Mouse (Mus musculus) Muller cell, postnatal 12 days (primary cell): ENCODE data around the gene Fbn1.
A peak's percentile ranks its signal among the peaks of the same experiment; 100 is the strongest.

ENCODE experiments used
- DNase-seq: peaks from one replicate; pipeline ENCODE4 v3.0.0-alpha.2; 2015; ENCODE audit errors: inconsistent ontology term

The Fbn1 gene

DNA sequence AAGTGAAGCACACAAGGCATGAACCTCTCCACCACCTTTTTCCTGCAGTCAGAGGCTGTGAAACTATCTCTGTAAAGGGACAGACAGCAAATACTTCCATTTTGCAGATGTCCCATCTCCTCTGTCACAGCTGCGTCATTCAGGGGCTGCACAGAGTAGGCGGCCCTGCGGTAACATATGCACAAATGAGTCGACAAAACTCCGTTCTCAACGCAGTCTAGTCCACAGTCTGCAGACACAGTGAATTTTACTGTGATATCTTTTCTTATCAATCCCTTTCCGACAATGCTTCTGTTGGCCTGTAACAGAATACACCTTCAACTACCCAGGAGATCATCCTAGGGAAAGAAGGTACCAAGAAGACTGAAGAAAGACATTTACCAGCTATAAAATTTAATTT lies 9.6 kb downstream of the Fbn1 start:
- no peak for DNase-seq

GRCm38 (mm10) chr2:125496696-125497095 lies 11.1 kb downstream of the Fbn1 start:
- peak; percentile 58 for DNase-seq

GRCm38 (mm10) chr2:125494831-125495812 lies 12.7 kb downstream of the Fbn1 start:
- no peak for DNase-seq

DNA sequence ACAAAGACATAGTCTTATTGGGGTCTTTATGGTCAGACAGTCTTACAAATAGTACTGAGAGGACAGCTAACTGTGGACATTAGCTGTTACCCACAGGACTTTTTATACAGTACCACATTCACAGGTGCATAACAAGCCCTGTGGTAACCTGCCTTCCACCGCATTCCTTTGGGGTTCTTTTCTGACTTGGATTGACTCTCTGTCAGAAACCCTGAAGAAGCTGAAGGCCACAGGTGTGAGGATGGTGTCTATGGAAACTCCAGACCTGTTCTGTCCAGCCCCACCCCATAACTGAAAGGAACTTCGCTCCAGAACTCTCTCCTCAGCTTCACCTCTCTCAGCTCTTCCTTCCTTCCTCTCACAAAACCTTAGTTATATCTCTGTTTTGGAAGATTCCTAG lies 13.5 kb downstream of the Fbn1 start:
- DNase-seq = no peak

GRCm38 (mm10) chr2:125492050-125492900 lies 15.5 kb downstream of the Fbn1 start:
- no peak for DNase-seq

DNA sequence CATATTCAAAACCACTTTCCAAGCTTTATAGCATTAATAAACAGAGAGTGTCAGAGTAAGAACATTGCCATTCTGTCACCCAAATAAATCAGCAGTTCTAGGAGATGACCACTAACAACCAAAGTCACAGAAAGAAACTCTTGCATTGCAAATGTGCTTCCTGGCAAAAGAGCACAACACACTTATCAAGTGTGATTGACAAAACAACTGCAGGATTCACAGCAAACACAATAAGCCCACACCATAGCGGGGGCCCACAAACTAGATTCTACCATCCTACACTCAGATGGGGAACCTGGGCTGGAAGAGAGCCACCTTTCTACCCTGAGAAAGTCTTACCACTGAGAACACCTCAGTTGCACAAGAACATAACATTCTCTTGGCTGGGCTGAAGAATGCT lies 17.8 kb downstream of the Fbn1 start:
- DNase-seq = no peak

DNA sequence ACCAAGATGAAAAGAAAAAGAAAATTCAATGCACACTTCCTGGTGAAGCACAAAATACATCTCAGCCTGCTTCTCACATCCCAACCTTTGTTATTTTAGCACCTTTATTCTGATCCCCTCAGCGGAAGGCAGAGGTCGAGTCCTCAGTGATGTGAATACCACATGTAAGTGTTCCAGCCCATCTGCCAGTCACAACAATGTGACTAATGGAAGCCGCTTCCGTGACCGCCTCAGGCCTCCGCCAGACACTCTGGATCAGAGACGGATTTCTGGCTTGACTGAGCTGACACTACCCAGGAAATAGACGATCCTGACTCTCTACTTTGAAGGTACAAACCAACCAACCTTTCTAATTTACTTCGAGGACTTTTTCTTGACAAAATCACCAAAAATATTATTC lies 22.9 kb downstream of the Fbn1 start:
- no peak for DNase-seq

DNA sequence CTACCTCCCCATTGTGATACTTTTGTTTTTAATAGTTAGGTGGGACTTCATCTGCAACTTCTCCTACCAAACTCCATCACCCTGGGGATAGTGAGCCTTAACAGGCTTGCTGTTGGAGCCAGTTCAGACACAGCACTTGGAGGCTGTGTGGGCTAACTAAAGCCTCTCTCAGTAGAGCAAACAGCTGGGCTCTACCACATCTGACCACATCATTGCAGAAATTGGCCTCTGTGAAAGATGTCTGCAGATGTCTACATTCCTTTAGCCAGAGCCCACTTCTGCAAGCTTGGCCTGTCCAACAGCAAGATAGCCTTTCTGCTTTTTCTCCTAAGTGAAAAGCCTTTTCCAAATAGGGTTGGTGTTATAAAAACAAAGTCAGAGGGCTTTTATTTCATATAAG lies 23.6 kb downstream of the Fbn1 start:
- no peak for DNase-seq

DNA sequence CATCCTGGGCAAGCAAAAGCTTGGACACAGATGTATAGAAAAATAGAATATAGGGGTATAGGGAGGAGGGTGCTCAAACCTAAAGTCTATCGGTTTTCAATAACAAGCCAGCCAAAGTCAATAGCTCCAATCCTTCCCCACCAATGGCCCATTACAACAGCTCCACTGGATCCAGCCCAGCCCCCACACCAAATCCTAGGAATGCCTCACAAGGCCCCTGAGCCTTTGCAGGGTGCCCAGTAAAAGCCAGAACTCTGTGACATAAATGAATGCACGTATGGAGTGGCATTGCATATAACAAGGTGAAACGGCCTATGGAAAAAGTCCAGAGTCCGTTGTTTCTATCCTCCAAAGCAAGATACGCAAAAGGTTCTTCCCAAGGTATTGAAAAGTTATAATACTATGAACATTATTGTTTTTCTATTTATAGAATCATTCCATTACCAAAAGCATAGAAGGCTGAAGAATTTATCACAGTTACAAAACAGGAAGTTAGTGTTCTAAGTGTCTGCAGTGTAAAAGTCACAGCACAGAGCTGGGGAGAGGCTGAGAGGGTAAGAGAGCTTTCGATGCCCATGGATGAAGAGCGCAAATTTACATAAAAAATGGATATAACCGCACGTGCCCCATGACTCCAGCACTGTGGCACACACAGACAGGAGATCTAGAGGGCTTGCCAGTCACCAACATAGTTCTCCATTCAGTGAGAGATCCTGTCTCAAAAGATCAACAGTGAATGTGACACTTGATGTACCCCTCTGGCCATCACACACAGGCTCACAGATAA lies 26.1 kb downstream of the Fbn1 start:
- no peak for DNase-seq

DNA sequence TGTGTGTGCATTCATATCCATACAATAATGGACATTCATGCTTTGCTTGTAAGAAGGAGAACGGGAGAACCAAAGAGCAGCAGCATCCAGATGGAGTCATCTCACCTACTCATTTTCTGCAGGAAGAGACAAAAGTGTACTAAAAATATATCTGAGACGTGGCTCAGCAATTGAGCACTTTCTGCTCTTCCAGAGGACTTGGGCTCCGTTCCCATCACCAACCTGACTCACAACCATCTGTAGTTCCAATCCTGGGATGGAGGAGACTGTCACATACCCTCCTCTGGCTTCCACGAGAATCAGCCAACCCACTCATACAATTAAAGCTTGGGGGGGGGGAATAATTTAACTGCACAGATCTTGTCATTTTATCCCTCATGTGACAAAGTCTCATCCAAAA lies 26.7 kb downstream of the Fbn1 start:
- no peak for DNase-seq

DNA sequence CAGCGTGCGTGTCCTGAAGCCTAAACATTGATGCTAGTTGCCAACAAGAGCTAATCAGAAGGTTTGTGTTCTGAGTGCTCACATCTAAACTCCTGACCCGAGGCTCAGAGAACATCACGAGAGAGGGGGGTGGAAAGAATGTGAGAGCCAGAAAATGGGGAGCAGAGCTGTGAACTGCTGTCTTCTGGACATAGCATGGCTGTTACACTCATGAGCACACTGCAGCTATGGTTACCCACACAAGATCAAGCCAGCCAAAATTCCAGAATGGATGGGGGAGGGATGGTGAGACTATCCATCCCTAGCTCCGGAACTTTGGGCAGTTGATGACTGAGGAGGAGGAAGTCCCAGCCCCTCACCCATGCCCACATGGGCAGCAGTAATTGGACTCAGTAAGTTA lies 27.7 kb downstream of the Fbn1 start:
- peak; percentile 46 for DNase-seq

GRCm38 (mm10) chr2:125478705-125479104 lies 29.1 kb downstream of the Fbn1 start:
- no peak for DNase-seq

DNA sequence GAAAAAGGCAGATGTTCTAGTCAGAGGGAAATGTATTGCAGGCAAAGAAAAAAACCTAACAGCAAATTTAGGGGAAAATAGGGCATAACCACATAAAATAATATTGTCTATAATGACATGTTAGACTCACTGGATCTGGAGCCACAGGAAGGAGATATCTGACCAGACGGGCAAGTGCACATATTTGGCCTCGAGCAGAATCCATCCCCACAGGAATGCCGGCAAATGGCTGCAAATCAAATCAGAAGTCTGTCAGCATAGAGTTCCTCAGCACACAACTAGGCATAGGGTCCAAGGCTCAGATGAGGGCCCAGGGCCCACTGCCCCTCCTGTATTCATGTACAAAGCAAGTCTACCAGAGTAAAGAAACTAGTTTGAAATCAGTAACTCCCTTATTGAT lies 30.4 kb downstream of the Fbn1 start:
- no peak for DNase-seq

GRCm38 (mm10) chr2:125476231-125476630 lies 31.6 kb downstream of the Fbn1 start:
- DNase-seq = no peak

DNA sequence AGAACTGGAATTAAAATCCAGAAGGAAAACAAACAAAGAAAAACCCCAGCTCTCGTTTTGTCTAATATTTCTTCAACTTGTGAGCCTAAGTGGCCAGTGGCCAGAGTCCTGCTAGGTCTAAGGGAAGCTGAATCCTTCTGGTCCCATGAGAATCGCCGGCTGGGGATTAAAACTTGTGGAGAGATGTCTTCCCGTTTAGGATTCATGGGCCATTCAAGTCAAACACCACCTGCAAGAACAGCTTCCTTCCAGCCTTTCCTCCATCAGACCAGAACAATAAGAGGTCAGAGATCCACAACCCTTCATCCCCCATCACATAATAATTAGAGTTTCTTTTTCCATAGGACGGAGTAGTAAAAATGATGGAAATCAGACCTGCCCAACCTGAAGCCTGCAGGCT lies 33.1 kb downstream of the Fbn1 start:
- no peak for DNase-seq

- DNase-seq = peak; percentile 33
Measured at GRCm38 (mm10) chr2:125473228-125473627, 34.6 kb downstream of the Fbn1 start.

GRCm38 (mm10) chr2:125471721-125472120 lies 36.1 kb downstream of the Fbn1 start:
- peak; percentile 66 for DNase-seq

DNA sequence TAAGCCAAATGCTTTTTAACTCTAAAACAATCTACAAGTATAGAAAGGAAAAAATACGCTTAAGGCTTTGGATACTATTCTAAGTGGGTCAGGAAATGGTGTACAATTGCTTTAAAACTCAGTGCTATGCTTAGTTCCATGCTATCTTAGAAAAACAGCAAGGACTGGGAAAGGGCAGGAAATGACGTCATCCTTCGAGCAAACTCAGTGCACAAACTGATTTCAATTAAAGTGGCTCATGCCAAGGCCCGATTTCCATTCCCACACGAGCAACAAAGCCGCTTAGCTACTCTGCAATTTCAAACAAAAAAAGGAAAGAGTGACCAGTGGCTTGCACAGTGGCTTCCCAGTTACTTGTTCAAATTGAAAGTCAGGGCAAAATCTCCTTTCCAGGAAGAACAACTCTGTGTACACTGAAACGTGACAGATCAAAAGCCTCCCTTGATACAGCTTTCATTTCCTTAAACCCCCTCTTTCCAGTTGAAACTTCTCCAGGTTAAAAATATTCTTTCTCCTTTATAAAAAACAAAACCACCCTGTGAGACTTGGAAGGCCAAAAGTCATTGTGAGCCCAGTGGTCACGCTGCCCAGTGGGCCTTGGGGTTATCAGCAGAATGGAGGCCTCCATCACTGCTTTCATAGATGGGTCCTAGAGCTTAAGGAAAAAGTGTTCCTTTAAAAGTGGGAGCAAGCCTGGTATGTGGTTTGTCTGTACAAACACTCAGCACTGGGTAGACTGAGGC lies 37.1 kb downstream of the Fbn1 start:
- peak; percentile 51 for DNase-seq

GRCm38 (mm10) chr2:125464036-125464435 lies 43.8 kb downstream of the Fbn1 start:
- no peak for DNase-seq

GRCm38 (mm10) chr2:125459087-125459486 lies 48.7 kb downstream of the Fbn1 start:
- DNase-seq = no peak
